Mouse (Mus musculus) CH12.LX (cell line): Measurements from ENCODE around the gene Gtf2ird2. TPM values are rescaled to one million over a fixed set of nuclear protein-coding genes. Genes with fewer than 3 reads are reported as not detected.

ENCODE experiments used
- DNase-seq: peaks from one replicate; pipeline ENCODE4 v3.0.0-alpha.2; 2013; ENCODE audit errors: extremely low read depth
- H3K27ac ChIP-seq: 2 replicates; pipeline ENCODE4 v1.5.1; 2012; ENCODE audit warnings: low read depth, mild to moderate bottlenecking, control low read depth, moderate library complexity; ENCODE audit not compliant: insufficient read depth
- H3K27me3 ChIP-seq: replicated peaks from 2 replicates; pipeline ENCODE3; 2012; ENCODE audit warnings: inconsistent platforms
- H3K36me3 ChIP-seq, 2 experiments: replicated peaks in 1 of 2; 2 replicates each; pipeline versions ENCODE3 to v1.6.1; 2012; ENCODE audit warnings: inconsistent platforms in 1 of 2, low read length in 1 of 2, mild to moderate bottlenecking in 1 of 2, mixed read lengths in 1 of 2, moderate library complexity in 1 of 2; ENCODE audit not compliant: control insufficient read depth in 1 of 2, insufficient read depth in 1 of 2
- H3K4me1 ChIP-seq, 2 experiments: 2 replicates each; pipeline ENCODE4 v1.6.1; 2012; ENCODE audit warnings: inconsistent platforms in 1 of 2, moderate library complexity in 1 of 2; ENCODE audit not compliant: insufficient read depth in 2 of 2, control insufficient read depth in 1 of 2
- H3K4me2 ChIP-seq: 2 replicates; pipeline ENCODE4 v1.6.1; 2012; ENCODE audit warnings: low read depth, mild to moderate bottlenecking, control low read depth; ENCODE audit not compliant: poor library complexity, insufficient read depth, severe bottlenecking
- H3K4me3 ChIP-seq, 3 experiments: fragments of 150-350 bp in 1 of 3; sonication (generic) in 1 of 3; replicated peaks in 1 of 3; 2 replicates each; pipeline versions ENCODE3 to v1.5.1; 2011 to 2012; ENCODE audit warnings: low read depth in 2 of 3, low read length in 2 of 3, mild to moderate bottlenecking in 2 of 3, moderate library complexity in 2 of 3, control low read depth in 1 of 3, improper control_type of control experiment in 1 of 3, inconsistent platforms in 1 of 3, mixed read lengths in 1 of 3; ENCODE audit not compliant: poor library complexity in 1 of 3
- H3K79me2 ChIP-seq: replicated peaks from 2 replicates; pipeline ENCODE4 v1.6.1; 2012; ENCODE audit warnings: mild to moderate bottlenecking, moderate library complexity; ENCODE audit not compliant: control insufficient read depth, poor library complexity, insufficient read depth, severe bottlenecking; ENCODE audit errors: extremely low read depth
- H3K9ac ChIP-seq: 2 replicates; pipeline ENCODE4 v1.6.1; 2012; ENCODE audit warnings: low read depth, mild to moderate bottlenecking, control low read depth, moderate library complexity; ENCODE audit not compliant: insufficient read depth
- H3K9me3 ChIP-seq: replicated peaks from 2 replicates; pipeline ENCODE3; 2012; ENCODE audit warnings: low read length, inconsistent platforms, mixed read lengths
- BHLHE40 ChIP-seq: IDR thresholded peaks from 2 replicates; pipeline ENCODE4 v1.6.1; 2011; ENCODE audit warnings: mild to moderate bottlenecking, low read depth, low read length, improper control_type of control experiment
- CHD1 ChIP-seq: IDR thresholded peaks from 2 replicates; pipeline ENCODE4 v1.6.1; 2012; ENCODE audit warnings: low read depth, low read length, improper control_type of control experiment, inconsistent platforms
- CHD2 ChIP-seq: IDR thresholded peaks from 2 replicates; pipeline ENCODE4 v1.6.1; 2011; ENCODE audit warnings: low read length, improper control_type of control experiment
- CTCF ChIP-seq, 2 experiments: IDR thresholded peaks in 1 of 2; conservative IDR thresholded peaks in 1 of 2; 2 replicates each; pipeline ENCODE4 v1.5.1; 2011 to 2012; ENCODE audit warnings: low read depth in 2 of 2, low read length in 2 of 2, improper control_type of control experiment in 1 of 2, inconsistent platforms in 1 of 2, mild to moderate bottlenecking in 1 of 2, moderate library complexity in 1 of 2
- E2F4 ChIP-seq: IDR thresholded peaks from 2 replicates; pipeline ENCODE4 v1.6.1; 2011; ENCODE audit warnings: low read depth, low read length, improper control_type of control experiment; ENCODE audit not compliant: insufficient replicate concordance
- EP300 ChIP-seq: IDR thresholded peaks from 2 replicates; pipeline ENCODE4 v1.6.1; 2011; ENCODE audit warnings: low read length, improper control_type of control experiment
- HCFC1 ChIP-seq: IDR thresholded peaks from 2 replicates; pipeline ENCODE4 v1.6.1; 2012; ENCODE audit warnings: low read depth, mild to moderate bottlenecking, inconsistent platforms, low read length, improper control_type of control experiment
- IRF4 ChIP-seq: IDR thresholded peaks from 2 replicates; pipeline ENCODE4 v1.6.1; 2014; ENCODE audit warnings: low read depth, mild to moderate bottlenecking, inconsistent platforms, low read length, improper control_type of control experiment
- JUND ChIP-seq: conservative IDR thresholded peaks from 2 replicates; pipeline ENCODE4 v1.6.1; 2011; ENCODE audit warnings: low read depth, low read length, improper control_type of control experiment
- KAT2A ChIP-seq: IDR thresholded peaks from 2 replicates; pipeline ENCODE4 v1.6.1; 2012; ENCODE audit warnings: low read length, improper control_type of control experiment, inconsistent platforms; ENCODE audit not compliant: insufficient replicate concordance
- MAX ChIP-seq: IDR thresholded peaks from 2 replicates; pipeline ENCODE4 v1.6.1; 2011; ENCODE audit warnings: low read length, improper control_type of control experiment
- MXI1 ChIP-seq: IDR thresholded peaks from 2 replicates; pipeline ENCODE4 v1.6.1; 2011; ENCODE audit warnings: mild to moderate bottlenecking, low read depth, low read length, improper control_type of control experiment
- MYC ChIP-seq: IDR thresholded peaks from 2 replicates; pipeline ENCODE4 v1.6.1; 2011; ENCODE audit warnings: low read depth, mild to moderate bottlenecking, improper control_type of control experiment, low read length
- NELFE ChIP-seq: IDR thresholded peaks from 2 replicates; pipeline ENCODE4 v1.6.1; 2011; ENCODE audit warnings: low read depth, low read length, improper control_type of control experiment
- NRF1 ChIP-seq: IDR thresholded peaks from 2 replicates; pipeline ENCODE4 v1.6.1; 2014; ENCODE audit warnings: low read depth, mild to moderate bottlenecking, inconsistent platforms, low read length, improper control_type of control experiment, moderate library complexity
- POLR2A ChIP-seq: IDR thresholded peaks from 2 replicates; pipeline ENCODE4 v1.6.1; 2011; ENCODE audit warnings: low read depth, mild to moderate bottlenecking, improper control_type of control experiment, low read length
- POLR2AphosphoS2 ChIP-seq: IDR thresholded peaks from 2 replicates; pipeline ENCODE4 v1.6.1; 2011; ENCODE audit warnings: low read depth, low read length, improper control_type of control experiment
- RCOR1 ChIP-seq: conservative IDR thresholded peaks from 2 replicates; pipeline ENCODE4 v1.6.1; 2012; ENCODE audit warnings: low read depth, mild to moderate bottlenecking, inconsistent platforms, low read length, improper control_type of control experiment
- TBP ChIP-seq: conservative IDR thresholded peaks from 2 replicates; pipeline ENCODE4 v1.6.1; 2011; ENCODE audit warnings: low read depth, low read length, improper control_type of control experiment
- TCF12 ChIP-seq: IDR thresholded peaks from 2 replicates; pipeline ENCODE4 v1.6.1; 2014; ENCODE audit warnings: low read depth, mild to moderate bottlenecking, inconsistent platforms, low read length, improper control_type of control experiment
- UBTF ChIP-seq: IDR thresholded peaks from 2 replicates; pipeline ENCODE4 v1.6.1; 2012; ENCODE audit warnings: low read depth, mild to moderate bottlenecking, inconsistent platforms, low read length, improper control_type of control experiment, moderate library complexity
- USF2 ChIP-seq: conservative IDR thresholded peaks from 2 replicates; pipeline ENCODE4 v1.6.1; 2011; ENCODE audit warnings: low read depth, low read length, improper control_type of control experiment
- ZC3H11A ChIP-seq: IDR thresholded peaks from 2 replicates; pipeline ENCODE4 v1.6.1; 2012; ENCODE audit warnings: low read depth, mild to moderate bottlenecking, inconsistent platforms, low read length, improper control_type of control experiment
- ZMIZ1 ChIP-seq: IDR thresholded peaks from 2 replicates; pipeline ENCODE4 v1.6.1; 2012; ENCODE audit warnings: low read depth, mild to moderate bottlenecking, inconsistent platforms, low read length, improper control_type of control experiment
- ZNF384 ChIP-seq: IDR thresholded peaks from 2 replicates; pipeline ENCODE4 v1.6.1; 2012; ENCODE audit warnings: low read depth, low read length, improper control_type of control experiment, inconsistent platforms
- dilution Hi-C: fragments of 300-500 bp; cut with MboI; formaldehyde crosslinking; loops from 2 replicates; pipeline ENCODE4 v1.14.3; 2020; ENCODE audit warnings: low sequenced_read_pairs; ENCODE audit not compliant: extremely low pct_unique_long_range_greater_than_20kb, extremely low pct_ligation_motif_present
- in situ Hi-C: fragments of 300-500 bp; cut with MboI; formaldehyde crosslinking; loops from 3 replicates; pipeline ENCODE4 v1.14.3; 2019; ENCODE audit warnings: low sequenced_read_pairs, low pct_ligation_motif_present, low pct_unique_long_range_greater_than_20kb, mixed read lengths
- polyA plus RNA-seq: library from polyadenylated mRNA; unstranded; fragments of >175 nt; gene quantifications from 2 replicates; pipeline ENCODE4 v1.2.1, GENCODE M21; 2012; ENCODE audit warnings: low read depth; ENCODE audit not compliant: insufficient read length
- total RNA-seq, 2 experiments: library from RNA; depleted of rRNA; stranded (reverse); fragments of 300-350 nt in 1 of 2; fragments of >200 nt in 1 of 2; gene quantifications; 2 replicates each; pipeline ENCODE4 v1.2.3; 2012 to 2014

Gtf2ird2 gene
- total and polyA plus RNA-seq, 3 experiments, result 1.9 to 9.7 (median 4.7) TPM

GRCm38 (mm10) chr5:134229391-134229790, 45.6 kb downstream of the Gtf2ird2 start, which contains the start of gene Ncf1 (continued):
- TF ChIP-seq CHD2 (no peak; the same call in none of the 2 replicates), E2F4 (no peak), EP300 (peak; percentile 82; the same call in 1 of the 2 replicates), MYC (no peak; the same call in 1 of the 2 replicates), CTCF (conservative IDR thresholded peaks at IDR 0.05 in 1 of 2, IDR thresholded peaks at IDR 0.05 in 1 of 2; ENCODE audit: low read depth in 2 of 2, low read length in 2 of 2) (no peak)

- H3K27ac ChIP-seq, result peak overlapping the region; percentile 96
- TF ChIP-seq TCF12 (0 out of 2 replicates have a peak, but pooled peaks have one; percentile 17), POLR2A (peak; percentile 16), HCFC1 (no peak), MYC (0 out of 2 replicates have a peak, but pooled peaks have one; percentile 12)
- no peaks in the 10 kb centered on the region for H3K27me3 ChIP-seq
- H3K36me3 ChIP-seq, result peaks cover 0 to 24% of the 10 kb centered on the region in 2 experiments
- no peaks in the 10 kb centered on the region for H3K9me3 ChIP-seq
- H3K9ac ChIP-seq, result no peak overlapping the region
- in situ Hi-C loops (no loop called here), dilution Hi-C loops (no loop called here)
- peaks cover 6% of the 10 kb centered on the region; the same call in 1 of the 2 replicates for H3K79me2 ChIP-seq
- no peak for DNase-seq
- H3K4me3 ChIP-seq, result peak overlapping the region in 1 of 3 experiments; percentile 15
- peak overlapping the region; percentile 64; the same call in 1 of the 2 replicates for H3K4me2 ChIP-seq
- H3K4me1 ChIP-seq, result peaks cover 39 to 57% of the 10 kb centered on the region in 2 experiments
Measured at GRCm38 (mm10) chr5:134231376-134231775, 47.6 kb downstream of the Gtf2ird2 start.

GRCm38 (mm10) chr5:134232111-134232510, 48.3 kb downstream of the Gtf2ird2 start:
- peak overlapping the region; percentile 68 for H3K9ac ChIP-seq
- no peaks in the 10 kb centered on the region for H3K27me3 ChIP-seq
- peak; percentile 89 for DNase-seq

More at GRCm38 (mm10) chr5:134232111-134232510, 48.3 kb downstream of the Gtf2ird2 start:
- peak overlapping the region; percentile 64 for H3K4me2 ChIP-seq
- dilution Hi-C loops, result no loop called here
- H3K4me3 ChIP-seq, result peak overlapping the region in 1 of 3 experiments; percentile 5
- H3K27ac ChIP-seq, result peak overlapping the region; percentile 96
- no peaks in the 10 kb centered on the region for H3K9me3 ChIP-seq
- peaks cover 4% of the 10 kb centered on the region; the same call in 1 of the 2 replicates for H3K79me2 ChIP-seq
- no peak for TF ChIP-seq MXI1
- no peak for TF ChIP-seq ZC3H11A
- peak; percentile 91 for TF ChIP-seq POLR2AphosphoS2
- TF ChIP-seq ZMIZ1, result peak; percentile 54; the same call in 1 of the 2 replicates
- TF ChIP-seq ZNF384, result no peak
- TF ChIP-seq USF2, result no peak
- 0 out of 2 replicates have a peak, but pooled peaks have one; percentile 4 for TF ChIP-seq NRF1
- no peak for TF ChIP-seq RCOR1
- TF ChIP-seq CHD1, result 0 out of 2 replicates have a peak, but pooled peaks have one; percentile 22
- peak; percentile 81; the same call in 1 of the 2 replicates for TF ChIP-seq POLR2A
- no peak for TF ChIP-seq JUND
- peak; percentile 35; the same call in 1 of the 2 replicates for TF ChIP-seq MAX
- TF ChIP-seq UBTF, result no peak
- peak; percentile 98 for TF ChIP-seq TBP
- no peak for TF ChIP-seq BHLHE40
- peak; percentile 77 for TF ChIP-seq NELFE
- TF ChIP-seq CTCF (conservative IDR thresholded peaks at IDR 0.05 in 1 of 2, IDR thresholded peaks at IDR 0.05 in 1 of 2; ENCODE audit: low read depth in 2 of 2, low read length in 2 of 2), result no peak
- TF ChIP-seq KAT2A, result 0 out of 2 replicates have a peak, but pooled peaks have one; percentile 7
- TF ChIP-seq IRF4, result no peak
- TF ChIP-seq HCFC1, result 0 out of 2 replicates have a peak, but pooled peaks have one; percentile 9
- H3K36me3 ChIP-seq, result peaks cover 4 to 22% of the 10 kb centered on the region in 2 experiments
- in situ Hi-C loops, result no loop called here
- peaks cover 42 to 64% of the 10 kb centered on the region in 2 experiments for H3K4me1 ChIP-seq
